Mouse (Mus musculus) midbrain, postnatal 0 days (tissue): Measurements from ENCODE around the gene Hlcs. TPM values are rescaled to one million over a fixed set of nuclear protein-coding genes. Genes with fewer than 3 reads are reported as not detected.

Experiments
- ATAC-seq: fragments of 200-750 bp; cut with Nextera tagmentation; 2 replicates; pipeline ENCODE4 v1.8.0; 2017; ENCODE audit warnings: moderate number of reproducible peaks, mild to moderate bottlenecking, moderate TSS enrichment, moderate library complexity; ENCODE audit not compliant: low FRiP score
- DNase-seq: peaks from one replicate; pipeline ENCODE4 v3.0.0-alpha.2; 2015; ENCODE audit warnings: low spot score
- H3K27ac ChIP-seq: fragments of 300-500 bp; sonication (generic); 2 replicates; pipeline ENCODE4 v1.5.1; 2014; ENCODE audit warnings: low read depth, mild to moderate bottlenecking, low read length, mixed read lengths
- H3K27me3 ChIP-seq: fragments of 300-500 bp; sonication (generic); 2 replicates; pipeline ENCODE4 v1.6.1; 2014; ENCODE audit warnings: low read length, control low read depth, mixed read lengths; ENCODE audit not compliant: insufficient read depth
- H3K36me3 ChIP-seq: fragments of 300-500 bp; sonication (generic); 2 replicates; pipeline ENCODE4 v1.6.1; 2014; ENCODE audit warnings: low read length, control low read depth, mixed read lengths; ENCODE audit not compliant: insufficient read depth
- H3K4me1 ChIP-seq: fragments of 300-500 bp; sonication (generic); 2 replicates; pipeline ENCODE4 v1.6.1; 2014; ENCODE audit warnings: mild to moderate bottlenecking, control low read depth, antibody characterized with exemption, low read length, mixed read lengths; ENCODE audit not compliant: insufficient read depth
- H3K4me2 ChIP-seq: fragments of 300-500 bp; sonication (generic); 2 replicates; pipeline ENCODE4 v1.6.1; 2014; ENCODE audit warnings: low read depth, mild to moderate bottlenecking, low read length, mixed read lengths; ENCODE audit not compliant: poor library complexity, severe bottlenecking
- H3K4me3 ChIP-seq: fragments of 300-500 bp; sonication (generic); 2 replicates; pipeline ENCODE4 v1.5.1; 2014; ENCODE audit warnings: low read depth, mild to moderate bottlenecking, low read length, moderate library complexity
- H3K9ac ChIP-seq: fragments of 300-500 bp; sonication (generic); replicated peaks from 2 replicates; pipeline ENCODE4 v1.6.1; 2014; ENCODE audit warnings: mild to moderate bottlenecking, low read length, moderate library complexity, mixed read lengths; ENCODE audit not compliant: poor library complexity, severe bottlenecking
- H3K9me3 ChIP-seq: fragments of 300-500 bp; sonication (generic); 2 replicates; pipeline ENCODE4 v1.6.1; 2016; ENCODE audit warnings: low read length, control low read depth
- CTCF ChIP-seq: IDR thresholded peaks from 2 replicates; pipeline ENCODE4 v1.5.1; 2016; ENCODE audit warnings: antibody characterized with exemption, mild to moderate bottlenecking
- WGBS: fragments of 180-500 bp; shearing (Covaris S2); extraction: QIAGEN DNeasy Blood & Tissue Kit; methylation state at CpG from one replicate; pipeline ENCODE4 v1.1.7; 2014; 5-methylcytosine and 5-hydroxymethylcytosine counted together
- polyA plus RNA-seq: library from polyadenylated mRNA; unstranded; fragments of >200 nt; fragmentation: Nextera tagmentation; extraction: Ambion mirVana; gene quantifications from 2 replicates; pipeline ENCODE4 v1.2.1, GENCODE M21; 2015
- total RNA-seq: library from RNA; depleted of rRNA; stranded (reverse); fragments of >200 nt; gene quantifications from 2 replicates; pipeline ENCODE4 v1.2.3, GENCODE M21; 2014

The Hlcs gene
- total and polyA plus RNA-seq, 2 experiments from 2014 or later, result 7.8 to 10.0 TPM

GRCm38 (mm10) chr16:94186526-94186925 lies 126.8 kb downstream of the Hlcs start:
- DNase-seq (no peak), ATAC-seq (no peak)
- no peak for TF ChIP-seq CTCF
- no peak overlapping the region for H3K4me2 ChIP-seq
- WGBS, result 88% methylated on average over 12 of the region's 12 CpGs
- peaks cover 11% of the 10 kb centered on the region for H3K27me3 ChIP-seq
- no peak overlapping the region for H3K9ac ChIP-seq
- no peaks in the 10 kb centered on the region for H3K9me3 ChIP-seq
- no peaks in the 10 kb centered on the region for H3K4me1 ChIP-seq
- no peak overlapping the region for H3K4me3 ChIP-seq
- H3K36me3 ChIP-seq, result no peaks in the 10 kb centered on the region
- no peak overlapping the region for H3K27ac ChIP-seq

- Histone ChIP-seq H3K36me3 (no peaks in the 10 kb centered on the region), H3K27me3 (peaks cover 20% of the 10 kb centered on the region), H3K4me1 (no peaks in the 10 kb centered on the region), H3K9ac (no peak overlapping the region), H3K27ac (no peak overlapping the region), H3K9me3 (no peaks in the 10 kb centered on the region), H3K4me2 (no peak overlapping the region), H3K4me3 (no peak overlapping the region)
- TF ChIP-seq CTCF, result no peak
- ATAC-seq, result no peak
- 60% methylated on average over 16 of the region's 16 CpGs for WGBS
- no peak for DNase-seq
Observed at GRCm38 (mm10) chr16:94185430-94185829, 127.9 kb downstream of the Hlcs start.

GRCm38 (mm10) chr16:94180122-94180870 lies 133.1 kb downstream of the Hlcs start:
- Histone ChIP-seq H3K9ac (no peak overlapping the region), H3K36me3 (no peaks in the 10 kb centered on the region), H3K4me3 (no peak overlapping the region), H3K4me1 (no peaks in the 10 kb centered on the region), H3K4me2 (no peak overlapping the region), H3K9me3 (no peaks in the 10 kb centered on the region), H3K27me3 (peaks cover 27% of the 10 kb centered on the region), H3K27ac (no peak overlapping the region)
- TF ChIP-seq CTCF, result no peak
- no peak for DNase-seq
- WGBS, result 29% methylated on average over 12 of the region's 12 CpGs
- no peak for ATAC-seq

GRCm38 (mm10) chr16:94179341-94180121 lies 133.8 kb downstream of the Hlcs start:
- no peaks in the 10 kb centered on the region for H3K9me3 ChIP-seq
- 15% methylated on average over 25 of the region's 25 CpGs for WGBS
- peak overlapping the region; percentile 35 for H3K4me2 ChIP-seq
- H3K36me3 ChIP-seq, result no peaks in the 10 kb centered on the region
- 0 out of 2 replicates have a peak overlapping the region, but pooled peaks have one; percentile 13 for H3K9ac ChIP-seq
- no peak for TF ChIP-seq CTCF
- no peak overlapping the region for H3K27ac ChIP-seq
- DNase-seq (no peak), ATAC-seq (0 out of 2 replicates have a peak, but pooled peaks have one; percentile 53)
- no peaks in the 10 kb centered on the region for H3K4me1 ChIP-seq
- peaks cover 34% of the 10 kb centered on the region for H3K27me3 ChIP-seq
- H3K4me3 ChIP-seq, result no peak overlapping the region

GRCm38 (mm10) chr16:94178441-94179220 lies 134.7 kb downstream of the Hlcs start:
- ATAC-seq (no peak), DNase-seq (no peak)
- Histone ChIP-seq H3K36me3 (no peaks in the 10 kb centered on the region), H3K4me2 (no peak overlapping the region), H3K9ac (no peak overlapping the region), H3K4me1 (no peaks in the 10 kb centered on the region), H3K4me3 (no peak overlapping the region), H3K9me3 (no peaks in the 10 kb centered on the region), H3K27me3 (peaks cover 34% of the 10 kb centered on the region), H3K27ac (no peak overlapping the region)
- TF ChIP-seq CTCF, result no peak
- WGBS, result 17% methylated on average over 16 of the region's 16 CpGs
